Mouse (Mus musculus) monocyte, adult 2 months (primary cell): ENCODE data around the gene Gm21958.
"Not testable (repeated sequence)": the region's sequence is repeated elsewhere in the genome, so short reads cannot be mapped to it uniquely, and the experiment has no call there.

ENCODE experiments used
- DNase-seq, 2 experiments: peaks; one replicate each; pipeline ENCODE4 v3.0.0; 2022; ENCODE audit warnings: low spot score in 2 of 2, low read depth in 1 of 2

The Gm21958 gene

GRCm38 (mm10) chr3:54723741-54724500, 9.8 kb upstream of the Gm21958 start:
- peak in 1 of 2 experiments; percentile 24 for DNase-seq

- DNase-seq: peak in 1 of 2 experiments; percentile 28
Measured at GRCm38 (mm10) chr3:54718947-54719346, 4.8 kb upstream of the Gm21958 start.

DNA sequence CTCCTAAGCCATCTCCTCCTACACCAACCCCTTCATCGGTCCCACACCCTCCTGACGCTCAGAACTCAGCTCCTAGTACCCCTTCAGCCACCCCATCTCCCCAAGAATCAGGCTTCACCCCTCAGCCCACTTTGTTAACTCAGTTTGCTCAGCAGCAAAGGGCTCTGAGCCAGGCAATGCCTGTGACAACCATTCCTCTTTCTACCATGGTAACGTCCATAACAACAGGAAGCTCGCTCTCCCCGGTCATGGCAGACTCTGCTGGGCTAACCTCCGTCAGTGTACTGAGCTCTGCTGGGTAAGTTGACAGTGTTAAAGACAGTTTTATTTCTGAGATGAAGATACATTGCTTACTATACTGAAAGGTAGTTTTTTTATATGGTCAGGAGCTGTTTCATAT, 3.2 kb upstream of the Gm21958 start:
- DNase-seq: no peak

- DNase-seq: no peak
Measured at GRCm38 (mm10) chr3:54715461-54715860, 1.3 kb upstream of the Gm21958 start.

DNA sequence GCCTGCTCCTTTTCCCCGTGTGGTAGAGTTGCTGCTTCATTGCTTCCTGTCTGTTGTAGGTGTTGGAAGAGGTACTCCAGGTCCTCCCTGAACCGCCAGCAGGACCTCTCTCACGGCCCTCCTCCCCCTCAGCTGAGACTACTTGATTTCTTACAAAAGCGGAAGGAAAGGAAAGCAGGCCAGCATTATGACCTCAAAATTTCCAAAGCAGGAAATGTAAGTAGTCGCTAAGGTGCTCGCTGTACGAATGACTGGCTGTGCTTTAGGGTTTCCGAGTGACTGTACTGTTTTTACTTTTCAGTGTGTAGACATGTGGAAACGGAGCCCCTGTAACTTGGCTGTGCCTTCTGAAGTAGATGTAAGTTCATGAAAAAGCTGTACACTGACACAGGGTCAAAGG, 5.2 kb downstream of the Gm21958 start:
- DNase-seq: peak in 1 of 2 experiments; percentile 24

GRCm38 (mm10) chr3:54704106-54704505, 10.0 kb downstream of the Gm21958 start:
- not testable (repeated sequence) for DNase-seq

DNA sequence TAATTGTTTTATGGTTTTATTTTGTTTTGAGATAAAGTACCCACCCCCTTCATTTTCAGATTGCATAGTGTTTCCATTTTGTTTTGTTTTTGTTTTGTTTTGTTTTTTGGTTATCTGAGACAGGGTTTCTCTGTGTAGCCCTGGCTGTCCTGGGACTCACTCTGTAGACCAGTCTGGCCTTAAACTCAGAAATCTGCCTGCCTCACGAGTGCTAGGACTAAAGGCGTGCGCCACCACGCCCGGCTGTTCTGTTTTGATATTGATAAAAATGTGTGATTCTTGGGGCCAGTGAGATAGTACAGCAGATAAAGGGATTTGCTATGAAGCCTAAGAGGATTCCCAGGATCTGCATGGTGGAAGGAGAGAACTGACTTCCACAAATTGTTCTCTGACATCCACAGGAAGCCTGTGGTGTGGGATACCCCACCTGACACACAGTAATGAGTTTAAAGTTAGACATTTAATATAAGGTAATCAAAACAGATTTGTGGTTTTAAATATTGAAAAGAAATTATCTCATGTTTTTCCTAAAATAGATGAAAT, 14.3 kb downstream of the Gm21958 start:
- no peak for DNase-seq

- no peak for DNase-seq
Measured at GRCm38 (mm10) chr3:54693056-54693415, 21.1 kb downstream of the Gm21958 start.

DNA sequence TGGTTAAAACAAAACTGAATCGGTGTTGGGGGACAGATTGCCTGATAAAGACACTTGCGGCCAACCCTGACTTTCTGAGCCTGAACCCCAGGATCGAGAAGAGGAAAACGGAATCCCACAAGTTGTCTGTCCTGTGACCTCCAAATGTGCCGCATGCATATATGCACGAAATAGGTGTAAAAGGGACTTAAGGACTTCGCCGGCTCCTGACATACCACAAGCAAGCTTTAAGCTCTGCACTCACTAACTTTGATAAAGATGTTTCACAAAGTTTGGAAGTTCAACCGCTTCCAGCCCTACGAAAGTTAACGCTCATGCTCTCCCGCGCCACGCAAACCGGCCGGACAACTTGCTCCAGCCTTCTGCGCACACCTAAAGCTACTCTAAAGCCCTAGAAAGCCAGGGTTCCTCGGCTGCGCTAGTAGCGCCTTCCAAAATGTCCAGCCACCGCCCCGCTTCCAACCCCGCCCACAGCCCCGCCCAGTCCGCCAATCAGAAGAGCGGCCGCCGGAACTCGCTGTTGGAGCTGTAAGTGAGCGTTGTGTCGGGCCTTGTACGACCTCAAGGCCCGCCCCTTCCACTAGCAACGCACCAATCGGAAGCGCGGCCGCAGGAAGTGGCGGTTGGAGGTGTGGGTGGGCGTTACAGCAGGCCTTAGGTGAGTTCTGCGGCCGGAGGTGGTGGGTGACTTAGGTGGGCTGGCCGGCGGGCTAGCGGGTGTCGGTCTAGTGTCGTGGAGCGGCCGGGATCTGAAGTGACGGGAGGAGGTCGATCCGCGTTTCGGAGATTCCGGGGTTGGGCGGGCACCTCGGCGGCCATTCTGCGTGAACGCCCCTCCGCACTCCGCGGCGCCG, 21.7 kb downstream of the Gm21958 start, which contains the start of gene Supt20:
Supt20 (plus strand) TSS at position 606 of the 854 bp plus-strand sequence.
- DNase-seq: peak; percentile 56 to 75

GRCm38 (mm10) chr3:54689091-54689490, 25.1 kb downstream of the Gm21958 start:
- DNase-seq: no peak

- no peak for DNase-seq
Measured at GRCm38 (mm10) chr3:54687245-54687644, 26.9 kb downstream of the Gm21958 start.

DNA sequence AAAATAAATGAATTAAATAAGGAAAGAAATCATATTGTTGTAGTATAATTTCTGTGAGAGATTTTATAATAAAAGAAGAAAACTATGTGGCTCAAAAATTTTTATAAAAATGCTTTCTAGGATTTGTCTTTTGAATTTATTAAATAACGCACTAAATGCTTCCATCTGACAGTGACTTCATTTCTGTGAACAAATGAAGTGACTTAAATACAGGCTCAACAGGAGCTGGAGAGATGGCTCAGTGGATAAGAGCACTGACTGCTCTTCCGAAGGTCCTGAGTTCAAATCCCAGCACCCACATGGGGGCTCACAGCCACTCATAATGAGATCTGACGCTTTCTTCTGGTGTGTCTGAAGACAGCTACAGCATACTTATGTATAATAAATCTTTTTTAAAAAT, 29.0 kb downstream of the Gm21958 start:
- DNase-seq: no peak

DNA sequence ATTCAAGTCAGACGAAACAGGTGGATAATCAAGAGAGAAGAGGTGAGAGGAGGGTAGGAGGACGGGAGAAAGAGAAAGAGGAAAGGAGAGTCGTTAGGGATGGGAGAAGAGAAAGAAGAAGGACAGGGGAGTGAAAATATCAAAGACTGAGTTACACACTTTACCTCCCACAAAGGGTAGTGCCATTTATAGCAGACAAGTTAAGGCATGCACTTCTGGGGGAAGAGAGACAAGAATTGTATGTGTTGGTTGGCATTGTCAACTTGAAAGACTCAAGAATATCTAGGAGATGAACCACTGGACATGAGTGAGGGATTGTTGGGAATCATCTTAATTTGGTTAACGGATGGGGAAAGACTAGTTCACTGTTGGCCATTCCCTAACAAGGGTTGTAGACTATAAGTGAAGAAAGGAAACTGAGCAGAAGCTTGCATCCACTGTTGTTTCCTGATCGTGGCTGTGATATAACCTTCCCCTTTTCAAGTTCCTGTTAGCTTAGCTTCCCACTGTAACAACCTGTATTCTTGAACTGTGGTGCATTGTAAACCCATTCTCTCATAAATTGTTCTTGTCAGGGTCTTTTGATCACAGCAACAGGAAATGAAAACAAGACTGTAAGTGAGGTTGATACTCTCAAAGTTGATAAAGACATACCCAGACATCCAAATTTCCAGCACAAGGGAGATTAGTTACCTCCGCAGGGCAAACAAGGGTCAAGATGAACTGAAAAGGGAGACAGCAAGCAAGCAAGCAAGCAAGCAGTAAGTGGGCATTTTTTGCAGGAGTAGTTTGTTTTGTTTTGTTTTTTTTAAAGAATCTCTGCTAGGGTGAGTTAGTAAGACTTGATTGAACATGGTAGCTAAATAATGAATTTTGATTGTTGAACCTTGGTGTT, 32.6 kb downstream of the Gm21958 start:
- DNase-seq: no peak

DNA sequence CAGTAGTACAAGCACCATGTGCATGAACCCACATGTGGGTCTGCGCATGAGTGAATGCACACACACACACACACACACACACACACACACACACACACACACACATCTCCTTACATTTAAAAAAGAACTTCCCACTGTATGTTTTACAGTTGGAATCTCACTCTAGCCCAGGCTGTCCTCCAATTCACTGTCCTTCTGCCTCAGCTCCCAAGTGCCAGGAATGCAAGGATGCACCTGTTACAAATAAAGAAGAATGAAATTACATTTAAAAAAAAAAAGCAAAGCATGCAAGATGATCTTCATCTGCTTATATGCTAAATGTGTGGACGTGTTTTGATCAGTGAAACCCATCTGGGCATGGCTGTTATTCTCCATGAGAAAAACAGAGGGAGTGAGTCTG, 37.3 kb downstream of the Gm21958 start:
- no peak for DNase-seq

- DNase-seq: no peak
Measured at GRCm38 (mm10) chr3:54672557-54673529, 41.3 kb downstream of the Gm21958 start.

GRCm38 (mm10) chr3:54672111-54672510, 42.0 kb downstream of the Gm21958 start:
- no peak for DNase-seq

DNA sequence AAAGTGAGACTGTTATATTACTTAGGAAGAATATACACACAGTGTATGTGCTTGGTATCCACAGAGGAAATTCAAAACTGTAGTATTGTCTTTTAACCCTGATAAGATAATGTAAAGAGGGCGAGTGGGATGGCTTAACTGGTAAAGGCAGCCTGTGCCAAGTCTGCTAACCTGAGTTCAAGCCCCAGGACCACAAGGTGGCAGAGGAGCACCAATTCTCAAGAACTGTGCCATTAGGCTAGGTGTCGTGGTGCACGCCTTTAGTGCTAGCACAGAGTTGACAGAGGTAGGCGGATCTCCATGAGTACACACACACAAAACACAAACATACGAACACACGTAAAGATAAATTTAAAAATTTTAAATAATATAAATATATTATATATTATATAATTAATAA, 44.6 kb downstream of the Gm21958 start:
- DNase-seq: no peak

DNA sequence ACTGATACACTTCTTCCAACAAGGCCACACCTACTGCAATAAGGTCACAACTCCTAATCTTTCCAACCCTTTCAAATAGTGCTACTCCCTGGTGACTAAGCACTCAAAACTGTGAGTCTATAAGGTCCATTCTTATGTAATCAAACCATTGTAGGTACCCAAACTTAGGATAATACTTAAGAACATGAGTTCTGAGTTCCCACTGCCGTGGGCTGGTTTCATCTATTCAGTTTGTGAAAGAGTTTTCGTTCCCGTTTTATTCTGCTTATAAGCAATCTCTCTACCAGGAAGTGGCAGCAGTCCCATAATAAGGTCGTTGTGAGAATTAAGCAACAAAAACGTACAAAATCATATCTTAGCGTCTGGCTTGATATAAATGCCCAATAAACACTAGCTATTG, 45.4 kb downstream of the Gm21958 start:
- DNase-seq: no peak

DNA sequence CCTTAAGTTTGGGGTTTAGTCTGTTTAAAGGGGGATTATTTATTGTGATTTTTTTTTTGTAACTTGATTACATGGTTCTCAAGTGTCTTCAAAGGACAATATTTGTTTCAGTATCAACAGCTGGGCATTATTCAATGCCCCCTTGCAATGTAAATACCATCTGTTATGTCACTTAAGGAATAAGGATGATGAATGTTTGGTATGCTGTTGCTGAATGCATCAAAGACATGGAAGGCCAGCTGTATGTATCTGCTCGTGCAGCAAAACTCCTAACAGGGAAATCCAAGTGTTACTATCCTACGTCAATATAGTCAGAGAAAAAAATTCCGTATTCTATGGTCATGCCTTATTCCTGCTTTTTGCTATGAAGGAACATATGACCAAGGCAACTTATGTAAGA, 46.0 kb downstream of the Gm21958 start:
- DNase-seq: no peak
